Mouse (Mus musculus) large intestine, adult 2 months (tissue): ENCODE data around the gene Zfp398. TPM values are rescaled to one million over a fixed set of nuclear protein-coding genes. Genes with fewer than 3 reads are reported as not detected.

ENCODE experiments used
- polyA plus RNA-seq: library from polyadenylated mRNA; depleted of rRNA; stranded (reverse); fragments of >200 nt; gene quantifications from 2 replicates; pipeline ENCODE4 v1.2.3, GENCODE M21; 2012; rRNA removed

Gene Zfp398
- polyA plus RNA-seq, 1 experiment: 3.5 TPM

Other genes starting within 250 kb of the Zfp398 start
- 13.9 and 16.0 TPM in 2 replicates for gene Ezh2, start 240.3 kb upstream of the Zfp398 start, polyA plus RNA-seq
- 58.9 and 65.6 TPM in 2 replicates for gene Pdia4, start 22.2 kb upstream of the Zfp398 start, polyA plus RNA-seq
- 0.22 and 0.30 TPM in 2 replicates for gene Zfp786, start 4.8 kb upstream of the Zfp398 start, polyA plus RNA-seq
- 6.0 and 7.1 TPM in 2 replicates for gene Zfp282, start 41.5 kb downstream of the Zfp398 start, polyA plus RNA-seq
- gene Zfp212, start 84.8 kb downstream of the Zfp398 start, polyA plus RNA-seq: 7.3 and 8.3 TPM in 2 replicates
- gene Zfp956, start 117.7 kb downstream of the Zfp398 start, polyA plus RNA-seq: 8.2 and 10.7 TPM in 2 replicates
- 11.7 and 12.4 TPM in 2 replicates for gene Zfp777, start 213.2 kb downstream of the Zfp398 start, polyA plus RNA-seq